Mouse (Mus musculus) embryonic facial prominence, embryonic 14.5 days (tissue): ENCODE data around the gene Cd34. TPM values are rescaled to one million over a fixed set of nuclear protein-coding genes. Genes with fewer than 3 reads are reported as not detected.

Experiments used
- ATAC-seq: fragments of 200-750 bp; cut with Nextera tagmentation; 2 replicates; pipeline ENCODE4 v1.8.0; 2017; ENCODE audit warnings: low read depth, moderate number of reproducible peaks, moderate TSS enrichment
- DNase-seq: peaks from one replicate; pipeline ENCODE4 v3.0.0-alpha.2; 2015; ENCODE audit warnings: low spot score
- H3K27ac ChIP-seq: fragments of 300-500 bp; sonication (generic); replicated peaks from 2 replicates; pipeline ENCODE4 v1.5.1; 2014; ENCODE audit warnings: low read depth, mild to moderate bottlenecking, low read length, moderate library complexity
- H3K27me3 ChIP-seq: fragments of 300-500 bp; sonication (generic); replicated peaks from 2 replicates; pipeline ENCODE4 v1.6.1; 2014; ENCODE audit warnings: low read length; ENCODE audit not compliant: control insufficient read depth, insufficient read depth
- H3K36me3 ChIP-seq: fragments of 300-500 bp; sonication (generic); 2 replicates; pipeline ENCODE4 v1.6.1; 2014; ENCODE audit warnings: low read length, mixed read lengths; ENCODE audit not compliant: control insufficient read depth, insufficient read depth
- H3K4me1 ChIP-seq: fragments of 300-500 bp; sonication (generic); 2 replicates; pipeline ENCODE4 v1.6.1; 2014; ENCODE audit warnings: antibody characterized with exemption, low read length; ENCODE audit not compliant: control insufficient read depth, insufficient read depth
- H3K4me2 ChIP-seq: fragments of 300-500 bp; sonication (generic); 2 replicates; pipeline ENCODE4 v1.6.1; 2014; ENCODE audit warnings: low read depth, mild to moderate bottlenecking, low read length, moderate library complexity, mixed read lengths
- H3K4me3 ChIP-seq: fragments of 300-500 bp; sonication (generic); 2 replicates; pipeline ENCODE4 v1.5.1; 2014; ENCODE audit warnings: low read depth, mild to moderate bottlenecking, low read length
- H3K9ac ChIP-seq: fragments of 300-500 bp; sonication (generic); 2 replicates; pipeline ENCODE4 v1.6.1; 2014; ENCODE audit warnings: low read depth, mild to moderate bottlenecking, low read length, moderate library complexity, mixed read lengths
- H3K9me3 ChIP-seq: fragments of 300-500 bp; sonication (generic); 2 replicates; pipeline ENCODE4 v1.6.1; 2016; ENCODE audit warnings: low read length; ENCODE audit not compliant: control insufficient read depth
- WGBS: fragments of 180-500 bp; shearing (Covaris S2); extraction: QIAGEN DNeasy Blood & Tissue Kit; methylation state at CpG from one replicate; pipeline ENCODE4 v1.1.7; 2014; 5-methylcytosine and 5-hydroxymethylcytosine counted together
- polyA plus RNA-seq: library from polyadenylated mRNA; unstranded; fragments of >200 nt; fragmentation: Nextera tagmentation; extraction: Ambion mirVana; gene quantifications from 2 replicates; pipeline ENCODE4 v1.2.1, GENCODE M21; 2014

Gene Cd34
- polyA plus RNA-seq: 132 and 137 TPM in 2 replicates

GRCm38 (mm10) chr1:194938715-194939114, at the start of gene Cd34:
Gene Cd34 (plus strand): TSS chr1:194938819.
- Histone ChIP-seq H3K4me3 (peak within 1 kb of the TSS; percentile 52), H3K27me3 (no peaks in the 10 kb centered on the region), H3K36me3 (no peaks in the 10 kb centered on the region), H3K9me3 (no peaks in the 10 kb centered on the region), H3K9ac (peak within 1 kb of the TSS; percentile 66), H3K27ac (0 out of 2 replicates have a peak within 1 kb of the TSS, but pooled peaks have one; percentile 4), H3K4me1 (no peaks in the 10 kb centered on the region; the same call in 1 of the 2 replicates), H3K4me2 (peak within 1 kb of the TSS; percentile 80)
- under 1% methylated on average over 16 of the region's 26 CpGs for WGBS
- DNase-seq: peak; percentile 85
- peak; percentile 95 for ATAC-seq

- no peak overlapping the region for H3K9ac ChIP-seq
- H3K27me3 ChIP-seq: no peaks in the 10 kb centered on the region
- no peaks in the 10 kb centered on the region for H3K9me3 ChIP-seq
- H3K4me2 ChIP-seq: no peak overlapping the region
- no peaks in the 10 kb centered on the region for H3K36me3 ChIP-seq
- no peaks in the 10 kb centered on the region for H3K4me1 ChIP-seq
- no peak for DNase-seq
- 42% methylated on average over 1 of the region's 1 CpGs for WGBS
- no peak for ATAC-seq
- no peak overlapping the region for H3K27ac ChIP-seq
- no peak overlapping the region for H3K4me3 ChIP-seq
Observed at GRCm38 (mm10) chr1:194894513-194894912, 44.1 kb upstream of the Cd34 start.

- no peaks in the 10 kb centered on the region for H3K36me3 ChIP-seq
- H3K9me3 ChIP-seq: no peaks in the 10 kb centered on the region
- H3K9ac ChIP-seq: no peak overlapping the region
- no peak overlapping the region for H3K4me3 ChIP-seq
- ATAC-seq (no peak), DNase-seq (no peak)
- WGBS: 69% methylated on average over 3 of the region's 3 CpGs
- H3K4me1 ChIP-seq: no peaks in the 10 kb centered on the region
- no peak overlapping the region for H3K4me2 ChIP-seq
- no peak overlapping the region for H3K27ac ChIP-seq
- no peaks in the 10 kb centered on the region for H3K27me3 ChIP-seq
Observed at GRCm38 (mm10) chr1:194895287-194895686, 43.3 kb upstream of the Cd34 start.

- Histone ChIP-seq H3K4me1 (no peaks in the 10 kb centered on the region), H3K4me3 (no peak overlapping the region), H3K27ac (no peak overlapping the region), H3K36me3 (no peaks in the 10 kb centered on the region), H3K27me3 (no peaks in the 10 kb centered on the region), H3K9ac (no peak overlapping the region), H3K9me3 (no peaks in the 10 kb centered on the region), H3K4me2 (no peak overlapping the region)
- ATAC-seq (no peak), DNase-seq (no peak)
Observed at GRCm38 (mm10) chr1:194901075-194901474, 37.5 kb upstream of the Cd34 start.

GRCm38 (mm10) chr1:194901826-194902225, 36.8 kb upstream of the Cd34 start:
- no peak overlapping the region for H3K4me2 ChIP-seq
- H3K27ac ChIP-seq: no peak overlapping the region
- H3K27me3 ChIP-seq: no peaks in the 10 kb centered on the region
- DNase-seq (no peak), ATAC-seq (no peak)
- no peaks in the 10 kb centered on the region for H3K4me1 ChIP-seq
- H3K9me3 ChIP-seq: no peaks in the 10 kb centered on the region
- no peak overlapping the region for H3K4me3 ChIP-seq
- 81% methylated on average over 1 of the region's 1 CpGs for WGBS
- no peaks in the 10 kb centered on the region for H3K36me3 ChIP-seq
- no peak overlapping the region for H3K9ac ChIP-seq

GRCm38 (mm10) chr1:194908956-194909355, 29.7 kb upstream of the Cd34 start:
- no peak overlapping the region for H3K9ac ChIP-seq

GRCm38 (mm10) chr1:194925753-194926350, 12.8 kb upstream of the Cd34 start:
- ATAC-seq: no peak
- peak; percentile 33 for DNase-seq
- no peaks in the 10 kb centered on the region for H3K9me3 ChIP-seq

More at GRCm38 (mm10) chr1:194908956-194909355, 29.7 kb upstream of the Cd34 start:
- no peak overlapping the region for H3K4me3 ChIP-seq
- H3K4me2 ChIP-seq: no peak overlapping the region
- H3K9me3 ChIP-seq: no peaks in the 10 kb centered on the region
- H3K36me3 ChIP-seq: no peaks in the 10 kb centered on the region
- H3K27me3 ChIP-seq: no peaks in the 10 kb centered on the region
- DNase-seq (no peak), ATAC-seq (no peak)
- H3K4me1 ChIP-seq: no peaks in the 10 kb centered on the region
- H3K27ac ChIP-seq: no peak overlapping the region

GRCm38 (mm10) chr1:194927887-194928286, 10.7 kb upstream of the Cd34 start:
- no peak overlapping the region for H3K9ac ChIP-seq
- no peak overlapping the region for H3K27ac ChIP-seq
- H3K4me2 ChIP-seq: no peak overlapping the region
- H3K4me1 ChIP-seq: peaks cover 14% of the 10 kb centered on the region
- peak; percentile 46 for DNase-seq
- no peak overlapping the region for H3K4me3 ChIP-seq
- H3K36me3 ChIP-seq: no peaks in the 10 kb centered on the region
- H3K9me3 ChIP-seq: no peaks in the 10 kb centered on the region
- H3K27me3 ChIP-seq: no peaks in the 10 kb centered on the region
- peak; percentile 13; the same call in 1 of the 2 replicates for ATAC-seq
- WGBS: 42% methylated on average over 3 of the region's 3 CpGs

More at GRCm38 (mm10) chr1:194925753-194926350, 12.8 kb upstream of the Cd34 start:
- WGBS: 60% methylated on average over 1 of the region's 1 CpGs
- no peak overlapping the region for H3K9ac ChIP-seq
- peaks cover 13% of the 10 kb centered on the region for H3K4me1 ChIP-seq
- H3K27ac ChIP-seq: no peak overlapping the region
- H3K36me3 ChIP-seq: no peaks in the 10 kb centered on the region
- H3K4me3 ChIP-seq: no peak overlapping the region
- no peak overlapping the region for H3K4me2 ChIP-seq
- H3K27me3 ChIP-seq: no peaks in the 10 kb centered on the region
